Mouse (Mus musculus): ENCODE measurements around the gene Phc3. TPM values are rescaled to one million over a fixed set of nuclear protein-coding genes. Genes with fewer than 3 reads are reported as not detected.
A peak's percentile ranks its signal among the peaks of the same experiment; 100 is the strongest.

The Phc3 gene
- 6.9 and 7.4 TPM in 2 replicates for polyA plus RNA-seq (2015; fragmentation: Nextera tagmentation; extraction: Ambion mirVana)

- H3K4me2 ChIP-seq (replicated peaks), result peak within 1 kb of the TSS; percentile 56
- H3K9ac ChIP-seq (replicated peaks), result peak within 1 kb of the TSS; percentile 88
- no peaks in the 10 kb centered on the region for H3K9me3 ChIP-seq
- H3K4me1 ChIP-seq, result peaks cover 14% of the 10 kb centered on the region
- WGBS, result 1% methylated on average over 30 of the region's 34 CpGs
- H3K27ac ChIP-seq (replicated peaks), result peak within 1 kb of the TSS; percentile 93
- peak; percentile 96 for ATAC-seq (replicated peaks)
- H3K36me3 ChIP-seq, result peaks cover 14% of the 10 kb centered on the region
- peak within 1 kb of the TSS; percentile 69 for H3K4me3 ChIP-seq
- no peaks in the 10 kb centered on the region for H3K27me3 ChIP-seq
Measured at GRCm38 (mm10) chr3:30969104-30969581, at the start of gene Phc3. TSS of gene Phc3 (minus strand) at chr3:30969415.

- no peak for ATAC-seq (replicated peaks)
- peaks cover 4% of the 10 kb centered on the region; the same call in 1 of the 2 replicates for H3K4me1 ChIP-seq
- 58% methylated on average over 4 of the region's 4 CpGs for WGBS
Measured at GRCm38 (mm10) chr3:31017652-31018051, 48.4 kb upstream of the Phc3 start.

GRCm38 (mm10) chr3:31016594-31017196 is 47.5 kb upstream of the Phc3 start:
- 51% methylated on average over 9 of the region's 9 CpGs for WGBS
- Histone ChIP-seq H3K4me2 (replicated peaks) (no peak overlapping the region), H3K4me1 (peaks cover 4% of the 10 kb centered on the region; the same call in 1 of the 2 replicates), H3K27me3 (no peaks in the 10 kb centered on the region), H3K9me3 (no peaks in the 10 kb centered on the region), H3K27ac (replicated peaks) (no peak overlapping the region), H3K9ac (replicated peaks) (no peak overlapping the region), H3K4me3 (no peak overlapping the region), H3K36me3 (no peaks in the 10 kb centered on the region; the same call in 1 of the 2 replicates)
- no peak for ATAC-seq (replicated peaks)

More at GRCm38 (mm10) chr3:31017652-31018051, 48.4 kb upstream of the Phc3 start:
- no peak overlapping the region for H3K4me2 ChIP-seq (replicated peaks)
- no peaks in the 10 kb centered on the region for H3K27me3 ChIP-seq
- no peaks in the 10 kb centered on the region; the same call in 1 of the 2 replicates for H3K36me3 ChIP-seq
- H3K27ac ChIP-seq (replicated peaks), result no peak overlapping the region
- H3K4me3 ChIP-seq, result no peak overlapping the region
- no peak overlapping the region for H3K9ac ChIP-seq (replicated peaks)
- no peaks in the 10 kb centered on the region for H3K9me3 ChIP-seq

DNA sequence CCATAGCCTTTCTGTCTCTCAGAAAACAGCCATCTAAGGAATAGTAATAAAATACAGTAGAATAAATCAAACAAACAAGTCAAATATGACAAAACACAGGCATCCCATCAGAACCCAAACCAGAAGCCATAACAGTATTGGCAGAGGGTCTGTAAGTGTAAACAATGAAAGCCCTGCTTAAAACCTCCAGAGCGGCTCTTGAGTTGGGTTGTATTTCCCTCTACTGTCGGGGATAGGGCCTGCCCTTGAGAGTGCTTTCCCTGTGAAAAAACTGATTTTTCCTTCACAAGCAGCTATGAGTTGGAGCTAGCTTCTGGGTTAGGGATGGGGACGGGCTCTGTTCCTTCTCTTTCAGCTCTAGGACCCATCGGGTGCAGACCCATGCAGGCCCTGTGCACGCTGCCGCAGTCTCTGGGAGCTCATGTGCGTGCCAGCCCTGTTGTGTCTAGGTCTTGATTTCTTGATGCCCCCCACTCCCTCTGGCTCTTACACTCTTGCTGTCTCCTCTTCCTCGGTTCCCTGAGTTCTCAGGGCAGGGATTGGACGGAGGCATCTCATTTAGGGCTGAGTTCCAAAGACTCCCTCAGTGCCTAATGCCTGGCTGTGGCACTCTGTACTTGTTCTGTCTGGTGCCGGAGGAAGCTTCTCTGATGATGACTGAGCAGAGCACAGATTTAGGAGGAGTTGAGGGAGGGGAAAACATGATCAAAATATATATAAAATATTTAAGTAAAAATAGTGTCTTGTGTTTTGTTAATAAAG is 46.6 kb upstream of the Phc3 start:
- Histone ChIP-seq H3K36me3 (no peaks in the 10 kb centered on the region; the same call in 1 of the 2 replicates), H3K9me3 (no peaks in the 10 kb centered on the region), H3K4me1 (peaks cover 4% of the 10 kb centered on the region; the same call in 1 of the 2 replicates), H3K4me3 (no peak overlapping the region), H3K9ac (replicated peaks) (no peak overlapping the region), H3K27ac (replicated peaks) (no peak overlapping the region), H3K27me3 (no peaks in the 10 kb centered on the region), H3K4me2 (replicated peaks) (no peak overlapping the region)
- WGBS, result 78% methylated on average over 10 of the region's 10 CpGs
- no peak for ATAC-seq (replicated peaks)

DNA sequence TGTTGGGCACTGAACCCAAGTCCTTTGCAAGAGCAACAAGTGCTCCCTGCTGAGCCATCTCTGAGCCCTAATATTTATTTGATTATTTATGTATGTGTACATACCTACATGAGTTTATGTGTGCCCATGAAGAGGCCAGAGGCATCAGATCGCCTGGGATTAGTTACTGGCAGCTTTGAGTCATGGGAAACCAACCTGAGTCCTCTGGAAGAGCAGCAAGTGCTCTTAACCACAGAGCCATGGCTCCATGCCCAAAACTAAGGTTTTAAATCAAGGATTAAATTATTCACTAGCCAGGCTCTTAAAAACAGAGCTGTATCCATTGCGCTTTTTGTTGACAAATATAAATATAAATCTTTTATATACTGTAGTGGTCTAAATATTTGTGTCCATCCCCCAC is 45.2 kb upstream of the Phc3 start:
- Histone ChIP-seq H3K9ac (replicated peaks) (no peak overlapping the region), H3K4me2 (replicated peaks) (no peak overlapping the region), H3K36me3 (no peaks in the 10 kb centered on the region), H3K27me3 (no peaks in the 10 kb centered on the region), H3K4me3 (no peak overlapping the region), H3K4me1 (peaks cover 4% of the 10 kb centered on the region; the same call in 1 of the 2 replicates), H3K27ac (replicated peaks) (no peak overlapping the region), H3K9me3 (no peaks in the 10 kb centered on the region)
- 92% methylated on average over 2 of the region's 2 CpGs for WGBS
- no peak for ATAC-seq (replicated peaks)

DNA sequence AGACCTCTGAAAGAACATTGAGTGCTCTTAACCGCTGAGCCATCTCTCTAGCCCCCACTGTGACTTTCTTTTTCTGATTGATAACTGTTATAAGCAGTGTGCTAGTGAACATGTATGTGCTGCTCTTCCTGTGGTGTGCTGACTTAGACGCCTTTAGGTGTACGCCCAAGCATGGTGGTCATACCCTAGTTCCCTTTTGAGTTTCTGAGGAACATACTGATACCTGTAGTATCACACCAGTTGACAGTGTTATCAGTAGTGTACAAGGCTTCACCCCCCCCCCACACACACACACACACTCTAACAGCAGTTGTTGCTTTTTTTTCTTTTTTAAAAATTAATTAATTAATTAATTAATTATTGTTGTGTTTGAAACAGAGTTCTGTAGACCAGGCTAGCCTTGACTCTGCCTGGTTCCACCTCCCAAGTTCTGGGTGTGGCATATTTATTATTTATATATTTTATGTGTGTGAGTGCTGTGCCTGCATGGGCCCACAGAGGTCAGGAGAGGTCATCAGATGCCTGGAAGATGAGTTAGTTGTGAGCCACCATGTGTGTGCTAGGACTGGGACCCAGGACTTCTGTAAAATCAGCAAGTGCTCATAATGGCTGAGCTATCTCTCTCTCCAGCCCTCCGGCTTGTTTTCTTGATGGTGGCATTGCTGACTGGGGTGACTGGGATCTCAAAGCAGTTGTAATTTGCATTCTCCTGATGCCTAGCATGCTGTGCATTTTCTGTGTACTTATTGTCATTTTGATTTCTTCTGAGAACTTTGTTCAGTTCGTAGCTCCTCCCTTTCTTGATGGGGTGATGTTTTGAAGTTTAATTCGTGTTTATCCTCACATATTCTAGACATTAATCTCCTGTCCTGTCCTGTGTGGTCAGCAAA is 35.4 kb upstream of the Phc3 start:
- 76% methylated on average over 6 of the region's 6 CpGs for WGBS
- H3K27ac ChIP-seq (replicated peaks), result no peak overlapping the region
- ATAC-seq (replicated peaks), result no peak

GRCm38 (mm10) chr3:31001048-31001676 is 31.9 kb upstream of the Phc3 start:
- Histone ChIP-seq H3K27me3 (no peaks in the 10 kb centered on the region), H3K36me3 (no peaks in the 10 kb centered on the region), H3K4me2 (replicated peaks) (no peak overlapping the region), H3K9ac (replicated peaks) (no peak overlapping the region), H3K27ac (replicated peaks) (no peak overlapping the region), H3K4me3 (no peak overlapping the region), H3K4me1 (peaks cover 26% of the 10 kb centered on the region), H3K9me3 (no peaks in the 10 kb centered on the region)
- 50% methylated on average over 3 of the region's 3 CpGs for WGBS
- no peak for ATAC-seq (replicated peaks)

More for the DNA sequence above, 35.4 kb upstream of the Phc3 start:
- Histone ChIP-seq H3K36me3 (no peaks in the 10 kb centered on the region), H3K4me2 (replicated peaks) (no peak overlapping the region), H3K9ac (replicated peaks) (no peak overlapping the region), H3K9me3 (no peaks in the 10 kb centered on the region), H3K4me3 (no peak overlapping the region), H3K27me3 (no peaks in the 10 kb centered on the region), H3K4me1 (peaks cover 8% of the 10 kb centered on the region)

DNA sequence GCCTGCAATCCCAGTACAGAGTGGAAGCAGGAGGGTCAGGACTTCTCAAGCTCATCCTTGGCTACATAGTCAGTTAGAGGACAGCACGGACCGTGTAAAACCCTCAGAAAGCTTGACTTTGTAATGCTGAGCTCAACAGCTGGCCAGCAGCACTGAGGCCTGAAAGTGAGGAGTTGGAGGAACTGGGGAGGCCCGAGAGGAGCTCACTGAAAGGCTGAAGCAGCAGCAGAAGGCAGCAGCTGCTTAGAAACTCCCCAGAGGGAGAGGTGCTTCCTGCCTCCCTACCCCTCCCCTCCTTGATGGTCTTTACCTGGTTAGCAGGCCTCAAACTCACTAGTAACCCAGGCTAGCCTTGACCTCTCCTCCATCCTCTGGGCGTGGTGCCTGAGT is 30.8 kb upstream of the Phc3 start:
- Histone ChIP-seq H3K9ac (replicated peaks) (no peak overlapping the region), H3K4me1 (peaks cover 26% of the 10 kb centered on the region), H3K27me3 (no peaks in the 10 kb centered on the region), H3K27ac (replicated peaks) (no peak overlapping the region), H3K9me3 (no peaks in the 10 kb centered on the region), H3K4me2 (replicated peaks) (no peak overlapping the region), H3K36me3 (no peaks in the 10 kb centered on the region), H3K4me3 (no peak overlapping the region)
- WGBS, result 51% methylated on average over 4 of the region's 4 CpGs
- no peak for ATAC-seq (replicated peaks)

DNA sequence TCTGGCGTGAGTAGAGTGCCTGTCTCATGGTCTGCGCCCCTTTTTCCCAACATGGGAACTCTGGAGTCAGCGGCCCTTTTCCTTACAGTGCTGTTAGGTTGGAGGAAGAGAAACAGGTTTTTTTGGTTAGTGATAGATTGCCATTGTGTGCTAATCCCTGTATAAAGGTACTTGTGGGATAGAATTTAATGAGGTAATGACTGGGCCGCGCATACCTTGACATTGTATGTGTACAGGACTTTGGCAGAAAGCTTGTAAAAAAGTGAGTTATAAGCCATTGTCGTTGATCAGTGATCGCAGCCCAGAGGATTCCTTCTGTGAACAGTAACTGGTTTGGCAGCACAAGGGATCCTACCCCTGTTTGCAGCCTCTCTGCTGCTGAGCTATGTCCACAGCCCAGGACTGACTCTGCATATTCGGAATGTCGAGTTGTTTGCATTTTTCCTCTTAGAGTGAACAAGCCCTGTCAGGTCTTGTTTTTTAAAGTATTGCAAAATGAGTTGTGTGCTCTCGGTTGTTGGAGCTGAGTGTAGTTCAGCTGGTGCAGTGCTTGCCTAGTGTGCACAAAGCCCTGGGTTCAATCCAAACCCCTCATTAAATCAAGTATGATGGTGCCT is 30.3 kb upstream of the Phc3 start:
- no peaks in the 10 kb centered on the region for H3K36me3 ChIP-seq
- H3K27me3 ChIP-seq, result no peaks in the 10 kb centered on the region
- H3K4me3 ChIP-seq, result no peak overlapping the region
- no peak overlapping the region for H3K27ac ChIP-seq (replicated peaks)
- 63% methylated on average over 10 of the region's 10 CpGs for WGBS
- H3K4me1 ChIP-seq, result peaks cover 31% of the 10 kb centered on the region
- no peak overlapping the region for H3K9ac ChIP-seq (replicated peaks)
- no peak for ATAC-seq (replicated peaks)
- H3K9me3 ChIP-seq, result no peaks in the 10 kb centered on the region
- no peak overlapping the region for H3K4me2 ChIP-seq (replicated peaks)

GRCm38 (mm10) chr3:30996688-30997014 is 27.4 kb upstream of the Phc3 start:
- Histone ChIP-seq H3K36me3 (no peaks in the 10 kb centered on the region), H3K9me3 (no peaks in the 10 kb centered on the region), H3K4me1 (peaks cover 32% of the 10 kb centered on the region), H3K4me3 (peak overlapping the region; percentile 79), H3K4me2 (replicated peaks) (peak overlapping the region; percentile 48), H3K27me3 (no peaks in the 10 kb centered on the region), H3K9ac (replicated peaks) (peak overlapping the region; percentile 84), H3K27ac (replicated peaks) (no peak overlapping the region)
- no peak for ATAC-seq (replicated peaks)
- 2% methylated on average over 4 of the region's 4 CpGs for WGBS

All from forebrain, embryonic 15.5 days (tissue).